Mouse (Mus musculus): Measurements from ENCODE around the gene Ift43. TPM values are rescaled to one million over a fixed set of nuclear protein-coding genes. Genes with fewer than 3 reads are reported as not detected.
A peak's percentile ranks its signal among the peaks of the same experiment; 100 is the strongest.

Ift43 gene
- total RNA-seq, 2 experiments from 2014 or later: 25.3 to 25.7 TPM

DNA sequence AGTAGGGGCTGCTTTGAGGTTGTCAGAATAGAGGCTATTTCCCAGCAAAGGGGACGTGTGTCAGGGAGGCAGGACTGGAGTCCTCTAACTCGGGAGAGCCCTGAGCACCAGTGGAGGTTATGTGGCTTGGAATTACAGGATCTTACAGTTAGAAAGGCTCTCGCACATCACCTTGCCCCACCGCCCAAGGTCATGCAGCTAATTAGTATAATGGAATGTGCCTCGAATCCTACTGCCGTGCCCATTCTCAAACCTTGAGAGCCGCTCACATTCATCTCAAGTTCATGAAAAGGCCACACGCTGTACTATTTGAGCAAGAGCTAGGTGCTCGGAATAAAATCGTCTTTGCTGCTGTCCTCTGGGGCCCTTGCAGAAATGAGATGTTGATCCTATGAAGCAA lies 47.4 kb downstream of the Ift43 start:
- DNase-seq: no peak

DNA sequence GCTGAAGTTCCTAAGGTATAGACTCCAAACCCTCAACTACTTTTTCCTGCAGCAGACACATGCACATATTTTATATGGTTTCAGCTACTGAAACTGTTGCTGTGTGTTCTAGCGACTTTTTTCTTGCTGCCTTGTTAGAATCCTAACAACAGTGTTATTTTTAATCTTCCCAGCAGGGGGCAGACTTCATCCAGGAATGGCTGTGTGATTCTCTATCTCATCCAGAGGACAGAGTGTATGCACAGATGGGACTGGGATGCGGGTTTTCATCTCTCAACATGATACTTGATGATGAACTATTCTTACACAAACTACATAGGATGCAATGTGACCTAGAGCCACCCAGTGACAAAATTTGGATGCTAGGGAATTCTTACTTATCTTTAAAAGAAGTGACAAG lies 50.5 kb downstream of the Ift43 start:
- peak; percentile 68 for DNase-seq

DNA sequence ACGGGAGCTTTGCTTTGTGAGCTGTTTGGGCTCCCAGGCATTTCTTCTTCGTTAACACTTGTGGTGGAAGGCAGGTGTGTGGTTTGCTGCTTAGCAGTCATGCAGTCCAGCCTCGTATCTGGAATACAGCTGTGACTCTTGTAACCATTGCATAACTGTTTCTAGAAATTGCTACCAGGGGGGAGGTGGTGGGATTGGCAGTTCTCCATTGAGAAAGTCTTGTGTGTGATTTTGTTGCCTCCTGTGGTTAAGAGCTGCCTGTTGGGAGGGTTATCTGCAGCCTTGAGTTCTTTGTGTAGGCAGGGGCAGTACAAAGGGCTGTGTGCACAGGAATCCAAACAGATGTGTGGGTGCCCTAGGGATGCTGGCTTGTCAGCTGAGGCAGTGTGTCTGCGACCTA lies 53.4 kb downstream of the Ift43 start:
- no peak for DNase-seq

DNA sequence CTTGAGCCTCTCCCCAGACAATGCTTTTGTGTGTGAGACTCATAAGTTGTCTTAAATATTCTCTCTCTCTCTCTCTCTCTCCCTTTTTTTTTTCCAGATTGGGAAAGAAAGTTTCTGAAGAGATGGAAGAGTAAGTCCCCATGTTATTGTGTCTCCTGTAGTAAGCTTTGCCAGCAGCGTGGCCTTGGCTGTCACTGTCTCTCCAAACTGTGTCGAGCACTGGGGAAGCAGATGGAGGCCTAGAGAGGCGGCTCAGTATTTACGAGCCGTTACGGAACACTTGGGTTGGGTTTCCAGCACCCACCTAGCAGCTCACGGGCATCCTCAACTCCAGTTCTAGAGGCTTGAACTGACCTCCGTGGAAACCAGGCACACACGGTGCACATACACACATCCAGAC lies 56.4 kb downstream of the Ift43 start:
- peak; percentile 36 for DNase-seq

DNA sequence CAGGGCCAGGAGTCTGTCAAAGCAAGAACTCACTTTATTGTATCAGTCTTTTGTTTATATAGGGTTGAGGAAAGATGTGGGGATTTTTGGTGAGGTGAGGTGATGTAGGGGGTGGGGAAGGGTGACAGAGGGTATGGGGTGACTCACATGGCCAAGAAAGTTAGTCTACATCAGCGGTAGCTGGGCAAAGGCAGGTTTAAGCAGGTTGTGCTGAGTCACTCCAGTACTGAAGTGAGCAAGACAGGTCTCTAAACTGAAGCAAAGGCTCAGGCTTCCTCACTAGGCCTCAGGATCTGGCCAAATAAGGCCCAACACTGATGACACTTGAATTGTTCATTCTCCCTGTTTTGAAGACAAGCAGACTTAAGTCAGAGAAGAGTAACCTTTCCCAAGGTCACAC lies 60.0 kb downstream of the Ift43 start:
- no peak for DNase-seq

DNA sequence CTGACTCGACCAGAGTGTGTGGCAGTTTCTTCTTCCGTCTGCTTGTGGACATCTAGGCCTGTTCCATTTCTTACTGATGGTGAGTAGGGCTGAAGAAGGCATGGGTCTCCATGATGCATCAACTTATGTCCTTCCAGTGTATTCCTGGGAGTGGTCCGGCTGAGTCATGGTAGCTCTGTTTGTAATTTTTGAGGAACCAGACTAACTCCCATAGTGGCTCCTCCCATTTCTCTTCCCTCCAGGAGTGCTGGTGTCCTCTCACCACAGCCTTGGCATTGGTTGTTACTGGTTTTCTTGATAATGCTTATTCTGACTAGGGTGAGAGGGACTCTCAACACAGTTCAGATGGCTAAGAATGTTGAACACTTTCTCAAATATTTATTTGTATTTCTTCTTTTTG lies 63.9 kb downstream of the Ift43 start:
- no peak for DNase-seq

DNA sequence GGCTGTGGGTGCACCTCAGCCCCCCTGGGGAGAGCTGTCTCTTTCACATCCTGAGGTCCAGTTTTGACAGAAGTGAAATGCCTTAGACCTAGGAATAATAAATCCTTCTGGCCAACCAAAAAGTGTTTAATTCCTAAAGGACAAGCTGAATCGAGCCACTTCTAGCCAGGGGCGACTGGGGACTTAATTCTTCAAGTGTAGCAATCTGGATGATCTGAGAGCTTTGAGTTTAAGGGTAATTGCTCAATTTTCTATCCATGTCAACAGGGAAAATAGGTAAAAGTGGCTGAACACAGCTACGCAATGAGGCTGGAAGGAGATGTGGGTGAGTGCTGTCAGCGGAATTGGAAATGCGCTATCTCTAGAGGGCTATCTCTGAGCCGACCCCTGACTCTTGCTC lies 65.9 kb downstream of the Ift43 start:
- no peak for DNase-seq

DNA sequence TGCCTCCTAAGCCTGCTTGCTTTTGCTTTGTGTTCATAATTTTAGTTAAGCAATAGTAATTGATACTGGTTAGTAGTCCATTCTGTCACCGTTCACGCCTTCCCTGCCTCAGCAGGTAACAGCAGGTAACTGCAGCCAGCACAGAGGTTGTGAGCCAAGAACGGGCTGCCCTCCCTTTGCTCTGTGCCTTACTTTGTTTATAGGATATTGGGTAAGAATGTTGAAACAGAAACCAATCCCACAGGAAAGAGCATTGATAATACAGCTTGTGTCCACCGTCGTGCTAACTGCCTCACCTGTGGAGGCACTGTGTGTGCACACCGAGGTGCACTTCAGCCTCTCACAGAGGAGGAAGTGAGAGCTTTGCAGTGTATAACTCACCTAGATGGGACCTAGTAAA lies 66.7 kb downstream of the Ift43 start:
- DNase-seq: no peak

DNA sequence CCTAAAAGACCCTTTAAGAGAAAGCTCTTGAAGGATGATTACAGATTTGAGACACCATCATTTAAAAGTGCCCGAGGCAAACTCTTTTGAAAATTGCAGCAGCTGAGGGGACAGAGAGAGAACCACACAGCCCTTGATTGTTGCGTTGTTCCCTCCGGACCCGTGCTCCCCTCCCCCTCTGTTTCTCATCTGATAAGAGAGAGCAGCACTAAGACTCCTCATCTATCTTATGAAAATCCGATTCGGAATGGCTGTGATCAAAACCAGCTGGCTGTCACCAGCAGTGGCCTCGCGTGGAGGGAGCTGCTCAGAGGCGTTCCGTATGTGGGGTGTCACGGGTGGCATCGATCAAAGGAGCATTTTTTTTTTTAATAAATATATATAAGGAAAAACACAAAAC lies 69.6 kb downstream of the Ift43 start:
- no peak for DNase-seq

DNA sequence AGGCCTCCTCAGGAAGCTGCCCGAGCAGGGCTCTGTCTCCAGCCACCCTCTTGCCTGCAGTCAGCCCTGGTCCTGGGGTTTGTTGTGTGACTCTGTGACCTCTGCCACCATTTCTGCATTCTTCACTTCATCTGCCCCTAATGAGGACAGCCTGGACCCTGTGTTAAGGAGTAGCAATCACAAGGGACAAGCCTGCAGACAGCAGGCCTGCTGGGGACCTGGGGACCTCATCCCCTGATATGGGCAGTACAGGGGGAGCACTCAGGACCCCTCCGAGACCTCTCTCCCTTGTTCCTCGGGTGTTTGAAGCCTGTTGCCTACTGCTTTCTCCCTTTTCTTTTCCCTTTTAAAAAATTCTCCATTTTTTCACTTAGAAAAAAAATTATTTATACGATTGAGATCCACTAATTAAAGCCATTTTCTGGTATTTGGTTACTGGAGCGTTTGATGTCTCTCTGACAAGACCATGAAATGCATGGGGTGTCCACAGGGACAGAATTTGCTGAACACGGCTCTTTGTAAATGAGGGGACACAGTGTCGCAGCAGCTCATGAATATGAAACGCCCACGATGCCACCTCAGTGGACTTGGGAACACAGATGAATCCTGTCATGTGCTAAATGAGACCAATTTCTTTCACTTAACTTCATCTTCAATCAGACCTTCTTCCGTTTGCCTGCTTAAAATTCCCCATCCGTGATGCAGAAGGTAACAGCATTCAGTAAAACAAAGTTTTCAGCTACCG lies 71.0 kb downstream of the Ift43 start:
- no peak for DNase-seq

DNA sequence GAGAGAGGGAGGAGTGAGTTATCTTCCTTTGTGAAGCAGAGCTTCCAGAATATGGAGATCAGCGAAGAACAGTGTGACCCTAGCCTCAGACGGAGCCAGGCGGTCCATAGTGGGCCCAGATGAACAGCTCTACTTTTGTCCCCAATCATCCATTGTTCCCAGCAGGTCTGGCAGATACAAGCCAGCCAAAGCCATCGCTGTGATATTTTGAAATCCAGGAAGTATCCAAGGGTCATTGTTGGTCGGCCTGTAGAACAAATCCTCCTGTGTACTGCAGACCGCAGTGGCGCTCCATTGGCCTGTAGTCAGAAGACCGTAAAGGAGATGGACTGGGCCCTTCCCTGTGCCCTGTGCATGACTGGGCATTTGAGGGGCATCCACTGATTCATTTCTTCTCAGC lies 72.8 kb downstream of the Ift43 start:
- no peak for DNase-seq

DNA sequence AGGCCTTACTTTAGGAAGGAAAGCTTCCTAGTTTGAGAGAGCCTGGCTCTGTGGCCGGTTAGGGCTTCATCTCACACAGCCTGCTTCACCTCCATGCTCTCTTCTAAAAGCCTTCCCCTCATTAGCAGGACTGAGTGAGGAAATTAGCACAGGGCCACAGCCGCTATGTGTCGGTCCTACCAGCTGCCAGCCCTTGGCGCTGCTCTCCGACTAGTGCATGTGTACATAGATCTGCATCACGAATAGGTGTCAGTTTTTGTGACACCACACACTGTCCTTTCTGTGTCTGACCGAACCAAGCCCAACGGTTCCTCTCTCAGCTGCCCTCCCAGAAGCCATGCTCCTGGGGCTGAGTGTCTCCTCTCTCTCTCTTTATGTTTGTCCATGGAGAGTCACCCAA lies 74.8 kb downstream of the Ift43 start:
- DNase-seq: no peak

DNA sequence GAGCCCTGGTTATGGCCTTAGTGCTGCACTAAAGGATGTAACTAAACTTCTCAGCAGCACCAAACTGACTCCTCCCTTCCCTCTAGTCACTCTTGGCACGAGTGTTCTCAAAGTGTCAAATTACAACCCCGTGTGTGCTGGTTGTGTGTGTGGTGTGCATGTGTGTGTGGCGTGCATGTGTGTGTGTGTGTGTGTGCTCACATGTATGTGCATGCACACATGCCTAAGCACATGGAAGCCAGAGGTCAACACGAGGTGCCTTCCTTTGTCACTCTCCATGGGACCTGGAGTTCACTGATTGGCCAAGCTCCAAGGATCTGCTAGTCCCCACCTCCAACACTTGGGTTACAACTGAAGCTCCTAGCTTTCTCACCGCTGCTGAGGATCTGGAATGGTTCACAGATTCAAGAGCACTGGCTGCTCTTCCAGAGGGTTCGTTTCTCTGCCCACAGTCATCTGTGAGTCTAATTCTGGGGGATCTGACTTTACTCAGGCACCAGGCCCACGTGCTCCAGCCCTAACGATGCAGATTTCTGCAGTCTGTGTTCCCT lies 75.6 kb downstream of the Ift43 start:
- DNase-seq: no peak

DNA sequence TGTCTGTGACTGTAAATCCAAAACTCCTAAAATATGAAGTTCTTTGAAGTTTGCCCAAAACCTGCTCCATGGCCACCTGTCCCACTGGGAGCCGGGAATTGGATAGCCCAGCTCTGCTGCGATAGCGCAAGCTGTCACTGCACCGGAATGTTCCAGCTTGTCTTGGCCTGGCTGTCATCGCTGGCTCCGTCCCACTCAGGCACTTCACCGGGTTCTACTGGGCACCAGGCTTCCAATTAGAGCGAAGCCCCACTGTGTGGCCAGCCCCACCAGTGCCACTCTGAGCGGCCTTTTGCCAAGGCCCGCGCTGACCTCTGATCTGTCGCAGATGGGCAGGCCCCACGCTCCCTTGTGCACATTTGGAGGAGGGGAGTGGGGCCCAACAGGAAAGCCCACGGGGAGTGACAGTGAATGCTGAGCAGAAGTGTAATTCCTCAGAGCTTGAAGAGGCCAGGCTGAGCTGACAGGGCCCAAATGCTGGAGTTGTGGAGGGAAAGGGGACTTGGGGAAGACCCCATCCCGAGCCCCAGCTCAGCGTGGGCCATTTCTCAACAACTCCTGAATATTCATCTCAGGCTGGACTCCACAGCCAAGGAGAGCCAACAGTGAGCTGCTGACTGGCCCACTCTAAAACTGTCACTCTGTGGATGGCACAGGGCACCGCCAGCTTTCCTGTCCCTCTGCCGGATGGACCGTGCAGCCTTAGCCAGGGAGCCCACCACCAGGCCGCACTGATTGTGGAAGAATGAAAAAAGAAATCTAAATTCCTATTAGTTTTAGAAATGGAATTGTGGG lies 76.5 kb downstream of the Ift43 start:
- peak; percentile 9 for DNase-seq

DNA sequence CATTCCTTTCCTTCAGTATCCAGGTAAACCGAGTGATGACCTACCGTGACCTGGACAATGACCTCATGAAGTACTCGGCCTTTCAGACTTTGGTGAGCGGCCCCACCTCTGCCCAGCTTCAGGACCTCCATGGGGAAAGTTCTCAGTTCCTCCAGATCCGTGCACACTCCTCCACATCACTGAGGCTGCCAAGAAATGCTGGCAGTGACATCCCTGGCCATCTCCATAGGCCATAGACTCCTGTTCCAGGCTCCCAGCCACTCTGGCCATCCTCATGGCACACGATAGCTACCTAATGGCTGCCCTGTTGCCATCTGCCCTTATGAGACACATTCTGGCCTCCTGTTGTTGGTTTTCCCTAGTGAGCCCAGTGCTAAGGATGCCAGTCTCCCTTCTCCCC lies 79.1 kb downstream of the Ift43 start:
- DNase-seq: no peak

DNA sequence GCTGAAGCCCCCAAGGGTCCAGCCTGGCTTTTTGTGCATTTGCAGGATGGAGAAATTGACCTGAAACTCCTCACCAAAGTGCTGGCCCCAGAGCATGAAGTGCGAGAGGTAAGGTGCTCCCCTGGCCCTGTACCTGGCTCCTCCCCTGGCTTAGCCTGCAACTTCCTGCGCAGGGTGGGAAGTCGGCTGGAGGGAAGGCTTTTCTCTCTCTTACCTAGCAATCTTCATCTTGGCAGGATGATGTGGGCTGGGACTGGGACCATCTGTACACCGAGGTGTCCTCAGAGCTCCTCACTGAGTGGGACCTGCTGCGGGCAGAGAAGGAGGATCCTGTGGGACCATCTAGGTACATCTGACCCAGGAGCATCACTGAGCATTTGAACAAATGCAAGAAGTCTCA lies 79.6 kb downstream of the Ift43 start:
- no peak for DNase-seq

DNA sequence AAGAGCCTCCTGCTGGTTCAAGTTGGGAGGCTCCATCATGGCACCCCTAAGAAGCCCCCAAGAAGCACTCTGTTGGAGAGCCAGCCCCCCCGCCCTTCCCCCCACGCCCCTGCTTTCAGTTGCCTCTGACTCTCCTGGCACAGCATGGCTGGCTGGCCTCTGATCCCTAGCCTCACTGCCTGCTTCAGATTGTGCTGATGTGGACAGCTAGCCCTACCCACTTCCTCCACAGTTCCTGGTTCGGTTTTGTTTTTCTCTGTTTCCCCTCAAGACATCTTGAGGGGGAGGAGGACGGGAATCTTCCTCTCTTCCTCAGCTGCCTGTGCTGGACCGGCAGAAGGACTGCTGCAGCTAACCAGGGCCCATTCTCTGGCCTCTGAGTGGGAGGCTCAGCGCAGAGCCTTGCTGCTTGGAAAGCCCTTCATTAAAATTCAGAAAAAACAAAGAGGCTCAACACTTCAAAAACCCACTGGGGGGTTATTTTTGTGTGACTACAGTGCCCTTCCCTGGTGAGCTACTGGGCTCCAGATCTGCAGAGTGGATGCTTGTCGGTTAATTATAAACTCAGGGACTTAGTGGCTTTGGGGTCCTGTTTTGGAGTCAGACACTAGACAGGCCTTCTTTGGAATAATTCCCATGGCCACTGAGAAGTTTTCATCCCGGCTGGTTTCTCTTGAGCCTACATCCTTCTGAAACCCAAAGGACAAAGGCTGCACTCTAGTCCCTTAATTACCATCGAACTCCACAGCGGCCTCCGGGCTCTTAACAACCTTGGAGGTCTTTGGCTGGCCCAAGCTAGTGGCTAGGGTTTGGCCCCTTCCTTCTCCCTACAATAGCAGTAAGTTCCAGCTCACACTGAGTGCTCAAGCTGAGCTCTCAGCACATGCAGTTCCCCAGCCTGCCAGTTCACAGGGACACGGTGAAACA lies 80.8 kb downstream of the Ift43 start:
- DNase-seq: no peak

DNA sequence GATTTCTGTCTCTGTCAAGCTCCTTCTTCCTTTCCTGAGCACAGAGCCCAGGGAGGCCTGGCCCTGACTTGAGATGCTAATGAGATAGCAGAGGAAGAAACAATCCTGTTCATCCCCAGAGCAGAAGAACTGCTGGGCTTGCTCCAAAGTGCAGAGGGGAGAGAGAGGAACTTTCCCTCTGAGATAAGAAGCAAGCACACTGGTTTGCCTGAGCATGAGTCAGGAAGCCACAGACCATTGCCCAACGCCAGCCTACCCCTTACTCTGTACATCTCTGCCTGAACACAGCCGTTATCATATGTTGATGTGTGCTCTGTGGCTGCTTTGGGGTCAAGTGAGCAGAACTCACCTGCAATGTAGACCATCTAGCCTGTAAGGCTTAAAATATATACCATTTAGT lies 83.9 kb downstream of the Ift43 start:
- DNase-seq: no peak

DNA sequence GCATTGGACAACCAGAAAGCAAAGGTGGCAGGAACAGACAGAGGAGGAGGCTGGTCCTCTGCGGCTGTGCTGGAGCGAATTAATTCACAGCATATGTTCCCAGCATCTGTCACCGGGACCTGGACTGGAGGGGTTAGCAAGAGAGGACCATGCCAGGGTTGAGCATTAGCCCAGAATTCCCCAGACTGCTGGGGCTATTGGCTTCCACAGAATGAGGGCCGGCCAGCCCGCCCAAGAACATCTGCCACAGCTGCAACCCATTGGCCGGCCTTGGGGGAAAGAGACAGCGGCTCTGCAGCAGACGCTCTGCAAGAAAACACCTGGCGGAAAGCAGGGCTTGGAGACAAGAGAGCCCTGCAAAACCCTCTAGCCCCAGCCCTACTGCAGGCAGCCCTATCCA lies 84.7 kb downstream of the Ift43 start:
- DNase-seq: no peak

DNA sequence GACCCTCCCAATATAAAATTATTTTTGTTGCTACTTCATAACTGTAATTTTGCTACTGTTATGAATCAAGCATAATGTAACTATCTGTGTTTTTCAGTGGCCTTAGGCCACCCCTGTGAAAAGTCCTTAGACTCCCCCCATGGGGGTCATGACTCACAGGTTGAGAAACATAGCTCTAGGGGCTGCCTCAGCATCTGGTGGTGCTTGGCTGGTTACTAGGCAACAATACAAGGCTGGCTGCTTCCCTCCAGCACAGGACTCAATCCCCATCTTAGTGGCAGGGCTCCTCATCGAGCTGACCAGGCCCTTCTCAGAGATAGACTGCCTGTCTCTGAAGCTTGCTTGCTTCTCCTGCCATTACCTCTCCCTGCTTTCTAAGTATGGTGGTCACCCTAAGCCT lies 86.4 kb downstream of the Ift43 start:
- no peak for DNase-seq

DNA sequence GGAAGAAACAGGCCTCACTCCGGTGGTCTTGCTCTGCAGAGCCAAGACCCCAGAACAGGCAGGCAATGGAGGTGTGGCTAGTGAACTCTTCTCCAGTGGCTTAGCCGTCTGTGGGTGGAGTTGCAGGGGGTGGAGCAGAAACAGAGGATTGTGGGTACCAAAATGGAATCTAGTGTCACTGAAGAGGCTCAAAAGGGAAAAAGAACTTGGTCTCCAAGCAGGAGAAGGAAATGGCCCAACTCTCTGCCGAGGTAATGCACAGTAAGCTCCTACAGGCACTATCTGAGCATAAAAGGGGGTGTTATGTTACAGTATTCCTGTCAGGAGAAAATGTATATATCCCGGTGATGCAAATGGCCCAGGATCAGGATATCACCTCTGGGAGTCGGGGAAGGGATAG lies 86.9 kb downstream of the Ift43 start:
- DNase-seq: no peak

DNA sequence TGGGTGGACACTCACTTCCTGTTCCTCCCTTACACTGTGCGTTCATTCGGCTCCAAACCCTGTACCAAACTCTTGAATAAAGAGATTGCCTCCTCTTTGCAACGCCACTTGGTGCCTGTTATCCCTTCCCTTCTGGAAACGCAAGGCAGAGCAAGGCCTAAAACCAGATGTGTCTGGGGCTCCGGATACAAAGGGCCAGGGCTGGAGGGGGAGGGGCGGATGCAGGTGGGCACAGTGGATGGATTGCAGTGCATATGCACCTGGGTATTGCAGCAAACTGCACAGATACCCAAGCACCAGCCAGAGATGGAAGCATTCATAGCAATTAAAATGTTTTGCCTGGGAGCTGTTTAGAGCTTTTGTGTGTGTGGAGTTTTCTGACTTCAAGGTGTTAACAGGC lies 91.0 kb downstream of the Ift43 start:
- no peak for DNase-seq

DNA sequence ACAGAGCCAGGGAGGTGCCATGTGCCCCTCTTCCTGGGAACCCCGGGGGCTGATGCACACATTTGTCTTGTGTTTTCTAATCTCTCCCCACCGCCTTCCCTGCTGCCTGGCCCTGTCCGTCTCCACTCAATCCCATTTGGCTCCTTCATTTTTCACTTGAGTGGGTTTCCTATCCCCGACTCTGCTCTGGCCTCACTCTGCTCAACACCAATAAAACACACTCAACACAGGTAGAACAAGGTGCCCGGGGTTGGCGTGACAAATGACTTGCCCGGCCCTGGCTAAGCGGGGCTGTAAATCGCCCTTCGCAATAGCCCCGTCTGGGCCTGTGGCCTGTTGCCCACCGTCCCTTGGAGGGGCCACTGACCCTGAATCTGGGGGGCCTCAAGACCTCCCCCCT lies 92.0 kb downstream of the Ift43 start:
- DNase-seq: no peak
